Mouse (Mus musculus) CH12.LX (cell line): ENCODE data around the gene Trpm7. TPM values are rescaled to one million over a fixed set of nuclear protein-coding genes. Genes with fewer than 3 reads are reported as not detected.

Experiments used
- DNase-seq: peaks from one replicate; pipeline ENCODE4 v3.0.0-alpha.2; 2013; ENCODE audit errors: extremely low read depth
- H3K27ac ChIP-seq: 2 replicates; pipeline ENCODE4 v1.5.1; 2012; ENCODE audit warnings: low read depth, mild to moderate bottlenecking, control low read depth, moderate library complexity; ENCODE audit not compliant: insufficient read depth
- H3K27me3 ChIP-seq: replicated peaks from 2 replicates; pipeline ENCODE3; 2012; ENCODE audit warnings: inconsistent platforms
- H3K36me3 ChIP-seq, 2 experiments: replicated peaks in 1 of 2; 2 replicates each; pipeline versions ENCODE3 to v1.6.1; 2012; ENCODE audit warnings: inconsistent platforms in 1 of 2, low read length in 1 of 2, mild to moderate bottlenecking in 1 of 2, mixed read lengths in 1 of 2, moderate library complexity in 1 of 2; ENCODE audit not compliant: control insufficient read depth in 1 of 2, insufficient read depth in 1 of 2
- H3K4me1 ChIP-seq, 2 experiments: 2 replicates each; pipeline ENCODE4 v1.6.1; 2012; ENCODE audit warnings: inconsistent platforms in 1 of 2, moderate library complexity in 1 of 2; ENCODE audit not compliant: insufficient read depth in 2 of 2, control insufficient read depth in 1 of 2
- H3K4me2 ChIP-seq: 2 replicates; pipeline ENCODE4 v1.6.1; 2012; ENCODE audit warnings: low read depth, mild to moderate bottlenecking, control low read depth; ENCODE audit not compliant: poor library complexity, insufficient read depth, severe bottlenecking
- H3K4me3 ChIP-seq, 3 experiments: fragments of 150-350 bp in 1 of 3; sonication (generic) in 1 of 3; replicated peaks in 1 of 3; 2 replicates each; pipeline versions ENCODE3 to v1.5.1; 2011 to 2012; ENCODE audit warnings: low read depth in 2 of 3, low read length in 2 of 3, mild to moderate bottlenecking in 2 of 3, moderate library complexity in 2 of 3, control low read depth in 1 of 3, improper control_type of control experiment in 1 of 3, inconsistent platforms in 1 of 3, mixed read lengths in 1 of 3; ENCODE audit not compliant: poor library complexity in 1 of 3
- H3K79me2 ChIP-seq: replicated peaks from 2 replicates; pipeline ENCODE4 v1.6.1; 2012; ENCODE audit warnings: mild to moderate bottlenecking, moderate library complexity; ENCODE audit not compliant: control insufficient read depth, poor library complexity, insufficient read depth, severe bottlenecking; ENCODE audit errors: extremely low read depth
- H3K9ac ChIP-seq: 2 replicates; pipeline ENCODE4 v1.6.1; 2012; ENCODE audit warnings: low read depth, mild to moderate bottlenecking, control low read depth, moderate library complexity; ENCODE audit not compliant: insufficient read depth
- H3K9me3 ChIP-seq: replicated peaks from 2 replicates; pipeline ENCODE3; 2012; ENCODE audit warnings: low read length, inconsistent platforms, mixed read lengths
- BHLHE40 ChIP-seq: IDR thresholded peaks from 2 replicates; pipeline ENCODE4 v1.6.1; 2011; ENCODE audit warnings: mild to moderate bottlenecking, low read depth, low read length, improper control_type of control experiment
- CHD1 ChIP-seq: IDR thresholded peaks from 2 replicates; pipeline ENCODE4 v1.6.1; 2012; ENCODE audit warnings: low read depth, low read length, improper control_type of control experiment, inconsistent platforms
- CHD2 ChIP-seq: IDR thresholded peaks from 2 replicates; pipeline ENCODE4 v1.6.1; 2011; ENCODE audit warnings: low read length, improper control_type of control experiment
- E2F4 ChIP-seq: IDR thresholded peaks from 2 replicates; pipeline ENCODE4 v1.6.1; 2011; ENCODE audit warnings: low read depth, low read length, improper control_type of control experiment; ENCODE audit not compliant: insufficient replicate concordance
- ETS1 ChIP-seq: conservative IDR thresholded peaks from 2 replicates; pipeline ENCODE4 v1.6.1; 2012; ENCODE audit warnings: low read depth, mild to moderate bottlenecking, inconsistent platforms, low read length, improper control_type of control experiment, moderate library complexity
- GABPA ChIP-seq: IDR thresholded peaks from 2 replicates; pipeline ENCODE4 v1.6.1; 2012; ENCODE audit warnings: low read depth, low read length, improper control_type of control experiment, inconsistent platforms; ENCODE audit not compliant: insufficient replicate concordance
- IRF4 ChIP-seq: IDR thresholded peaks from 2 replicates; pipeline ENCODE4 v1.6.1; 2014; ENCODE audit warnings: low read depth, mild to moderate bottlenecking, inconsistent platforms, low read length, improper control_type of control experiment
- JUN ChIP-seq: IDR thresholded peaks from 2 replicates; pipeline ENCODE4 v1.6.1; 2011; ENCODE audit warnings: low read depth, mild to moderate bottlenecking, low read length, improper control_type of control experiment, moderate library complexity; ENCODE audit not compliant: insufficient read depth
- JUND ChIP-seq: conservative IDR thresholded peaks from 2 replicates; pipeline ENCODE4 v1.6.1; 2011; ENCODE audit warnings: low read depth, low read length, improper control_type of control experiment
- KAT2A ChIP-seq: IDR thresholded peaks from 2 replicates; pipeline ENCODE4 v1.6.1; 2012; ENCODE audit warnings: low read length, improper control_type of control experiment, inconsistent platforms; ENCODE audit not compliant: insufficient replicate concordance
- MAX ChIP-seq: IDR thresholded peaks from 2 replicates; pipeline ENCODE4 v1.6.1; 2011; ENCODE audit warnings: low read length, improper control_type of control experiment
- MEF2A ChIP-seq: IDR thresholded peaks from 2 replicates; pipeline ENCODE4 v1.6.1; 2014; ENCODE audit warnings: low read depth, mild to moderate bottlenecking, inconsistent platforms, low read length, improper control_type of control experiment, borderline replicate concordance
- MXI1 ChIP-seq: IDR thresholded peaks from 2 replicates; pipeline ENCODE4 v1.6.1; 2011; ENCODE audit warnings: mild to moderate bottlenecking, low read depth, low read length, improper control_type of control experiment
- NELFE ChIP-seq: IDR thresholded peaks from 2 replicates; pipeline ENCODE4 v1.6.1; 2011; ENCODE audit warnings: low read depth, low read length, improper control_type of control experiment
- PAX5 ChIP-seq: IDR thresholded peaks from 2 replicates; pipeline ENCODE4 v1.6.1; 2012; ENCODE audit warnings: low read length, inconsistent platforms, mixed read lengths
- POLR2AphosphoS2 ChIP-seq: IDR thresholded peaks from 2 replicates; pipeline ENCODE4 v1.6.1; 2011; ENCODE audit warnings: low read depth, low read length, improper control_type of control experiment
- RAD21 ChIP-seq: IDR thresholded peaks from 2 replicates; pipeline ENCODE4 v1.6.1; 2011; ENCODE audit warnings: low read depth, mild to moderate bottlenecking, low read length, improper control_type of control experiment, moderate library complexity
- RCOR1 ChIP-seq: conservative IDR thresholded peaks from 2 replicates; pipeline ENCODE4 v1.6.1; 2012; ENCODE audit warnings: low read depth, mild to moderate bottlenecking, inconsistent platforms, low read length, improper control_type of control experiment
- SIN3A ChIP-seq: IDR thresholded peaks from 2 replicates; pipeline ENCODE4 v1.6.1; 2012; ENCODE audit warnings: low read length, improper control_type of control experiment, inconsistent platforms
- SMC3 ChIP-seq: IDR thresholded peaks from 2 replicates; pipeline ENCODE4 v1.6.1; 2011; ENCODE audit warnings: low read depth, low read length, improper control_type of control experiment
- TBP ChIP-seq: conservative IDR thresholded peaks from 2 replicates; pipeline ENCODE4 v1.6.1; 2011; ENCODE audit warnings: low read depth, low read length, improper control_type of control experiment
- TCF12 ChIP-seq: IDR thresholded peaks from 2 replicates; pipeline ENCODE4 v1.6.1; 2014; ENCODE audit warnings: low read depth, mild to moderate bottlenecking, inconsistent platforms, low read length, improper control_type of control experiment
- UBTF ChIP-seq: IDR thresholded peaks from 2 replicates; pipeline ENCODE4 v1.6.1; 2012; ENCODE audit warnings: low read depth, mild to moderate bottlenecking, inconsistent platforms, low read length, improper control_type of control experiment, moderate library complexity
- ZC3H11A ChIP-seq: IDR thresholded peaks from 2 replicates; pipeline ENCODE4 v1.6.1; 2012; ENCODE audit warnings: low read depth, mild to moderate bottlenecking, inconsistent platforms, low read length, improper control_type of control experiment
- ZKSCAN1 ChIP-seq: IDR thresholded peaks from 2 replicates; pipeline ENCODE4 v1.6.1; 2012; ENCODE audit warnings: low read depth, inconsistent platforms, low read length, improper control_type of control experiment, borderline replicate concordance
- dilution Hi-C: fragments of 300-500 bp; cut with MboI; formaldehyde crosslinking; loops from 2 replicates; pipeline ENCODE4 v1.14.3; 2020; ENCODE audit warnings: low sequenced_read_pairs; ENCODE audit not compliant: extremely low pct_unique_long_range_greater_than_20kb, extremely low pct_ligation_motif_present
- in situ Hi-C: fragments of 300-500 bp; cut with MboI; formaldehyde crosslinking; loops from 3 replicates; pipeline ENCODE4 v1.14.3; 2019; ENCODE audit warnings: low sequenced_read_pairs, low pct_ligation_motif_present, low pct_unique_long_range_greater_than_20kb, mixed read lengths
- polyA plus RNA-seq: library from polyadenylated mRNA; unstranded; fragments of >175 nt; gene quantifications from 2 replicates; pipeline ENCODE4 v1.2.1, GENCODE M21; 2012; ENCODE audit warnings: low read depth; ENCODE audit not compliant: insufficient read length
- total RNA-seq, 2 experiments: library from RNA; depleted of rRNA; stranded (reverse); fragments of 300-350 nt in 1 of 2; fragments of >200 nt in 1 of 2; gene quantifications; 2 replicates each; pipeline ENCODE4 v1.2.3; 2012 to 2014

Trpm7 gene
- total and polyA plus RNA-seq, 3 experiments = 14.1 to 30.1 (median 23.7) TPM

DNA sequence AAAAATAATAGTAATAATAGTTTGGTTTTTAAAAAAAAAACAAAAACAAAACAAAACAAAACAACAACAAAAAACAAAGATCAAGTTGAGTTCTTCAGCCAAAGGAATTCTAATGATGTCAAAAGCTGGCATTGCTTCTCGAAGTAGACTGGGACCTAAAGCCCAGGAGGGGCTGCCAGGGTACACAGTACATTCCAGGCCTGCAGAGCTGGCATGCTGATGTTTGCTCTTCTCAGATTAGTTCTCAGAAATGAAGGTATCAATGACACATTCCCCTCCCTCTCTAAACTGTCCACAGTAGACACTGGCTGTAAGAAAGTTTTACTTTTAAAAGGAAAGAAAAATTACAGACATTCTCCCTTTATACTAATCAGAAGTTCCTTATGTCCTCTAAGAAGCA lies 40.2 kb upstream of the Trpm7 start:
- H3K36me3 ChIP-seq = peaks cover 46 to 80% of the 10 kb centered on the region in 2 experiments
- dilution Hi-C loops = no loop called here

DNA sequence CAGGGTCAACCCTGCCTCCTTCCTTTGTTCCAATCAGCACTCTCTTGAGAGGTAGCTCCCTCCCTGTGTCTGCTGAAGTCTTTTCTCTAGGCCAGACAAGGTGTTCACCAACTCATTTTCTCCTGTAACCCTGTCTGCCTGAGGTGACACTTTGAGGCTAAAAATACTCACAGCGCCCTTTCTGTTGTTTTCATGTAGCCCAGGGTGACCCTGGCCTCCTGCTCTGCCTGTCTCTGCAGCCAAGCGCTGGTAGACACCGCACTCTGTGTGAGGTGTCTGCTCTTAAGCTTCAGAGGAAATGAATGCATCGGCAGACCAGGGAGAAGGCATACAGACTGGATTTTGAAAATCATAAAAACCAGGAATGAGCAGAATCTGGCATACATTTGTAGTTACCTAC lies 38.1 kb upstream of the Trpm7 start:
- Histone ChIP-seq H3K27ac (no peak overlapping the region), H3K9me3 (no peaks in the 10 kb centered on the region), H3K27me3 (no peaks in the 10 kb centered on the region), H3K4me1 (no peaks in the 10 kb centered on the region), H3K9ac (no peak overlapping the region), H3K79me2 (no peaks in the 10 kb centered on the region), H3K4me3 (no peak overlapping the region), H3K4me2 (no peak overlapping the region), H3K36me3 (peaks cover 34 to 70% of the 10 kb centered on the region in 2 experiments)
- in situ Hi-C loops (no loop called here), dilution Hi-C loops (no loop called here)
- TF ChIP-seq IRF4 (no peak), MEF2A (no peak), POLR2AphosphoS2 (no peak), MAX (no peak), SMC3 (no peak), JUN (no peak), KAT2A (no peak), CHD1 (no peak), GABPA (no peak), TBP (no peak), PAX5 (no peak), MXI1 (no peak), ZKSCAN1 (no peak), RAD21 (no peak), CHD2 (no peak)
- DNase-seq = no peak

More for the DNA sequence above, 40.2 kb upstream of the Trpm7 start:
- Histone ChIP-seq H3K79me2 (no peaks in the 10 kb centered on the region), H3K27ac (no peak overlapping the region), H3K4me1 (no peaks in the 10 kb centered on the region), H3K27me3 (no peaks in the 10 kb centered on the region), H3K9me3 (no peaks in the 10 kb centered on the region), H3K4me3 (no peak overlapping the region), H3K4me2 (no peak overlapping the region), H3K9ac (no peak overlapping the region)
- in situ Hi-C loops = no loop called here
- DNase-seq = no peak
- TF ChIP-seq ZC3H11A (no peak), MXI1 (no peak), BHLHE40 (no peak), ZKSCAN1 (no peak), TBP (no peak), PAX5 (no peak), SIN3A (no peak), JUN (no peak), RCOR1 (no peak), JUND (no peak), NELFE (no peak), KAT2A (no peak), ETS1 (no peak), E2F4 (no peak), UBTF (no peak), TCF12 (no peak), CHD1 (no peak)
